Mouse (Mus musculus): ENCODE measurements around the gene Sp3. TPM values are rescaled to one million over a fixed set of nuclear protein-coding genes. Genes with fewer than 3 reads are reported as not detected.
"Not testable (repeated sequence)": the region's sequence is repeated elsewhere in the genome, so short reads cannot be mapped to it uniquely, and the experiment has no call there.

Gene Sp3
- polyA plus RNA-seq, 1 experiment from 2014 or later: 69.1 TPM

DNA sequence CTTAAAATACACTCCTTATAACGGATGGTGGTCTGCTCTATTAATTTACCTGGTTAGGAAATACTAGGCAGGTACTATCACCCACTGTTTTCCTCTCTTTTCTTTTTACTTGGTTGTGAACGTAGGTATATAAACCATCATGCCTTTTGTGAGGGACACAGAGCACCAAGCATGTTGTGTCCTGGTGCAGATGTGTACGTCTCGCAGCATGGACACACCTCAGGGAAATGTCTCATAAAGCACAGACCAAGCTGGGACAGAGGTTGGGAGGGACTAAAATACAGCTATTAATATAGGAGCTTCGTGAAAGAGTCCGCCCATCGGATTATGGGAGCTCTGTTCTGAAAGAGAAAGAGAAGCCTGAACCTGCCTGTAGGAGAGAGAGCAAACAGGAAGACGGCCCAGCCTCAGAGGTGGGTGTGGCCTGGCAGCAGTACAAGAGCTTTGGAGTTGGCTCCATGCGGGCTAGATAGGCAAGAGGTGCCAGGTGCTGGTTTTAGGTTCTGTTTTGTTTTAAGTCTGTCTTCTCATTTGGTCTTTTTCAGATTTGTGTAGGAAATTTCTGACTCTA, 16.6 kb upstream of the Sp3 start:
- ATAC-seq (ENCODE audit: low FRiP score) (no peak), DNase-seq (ENCODE audit: low spot score, missing footprints) (no peak)
- H3K4me2 ChIP-seq: no peak overlapping the region
- no peaks in the 10 kb centered on the region for H3K36me3 ChIP-seq (ENCODE audit: control insufficient read depth, insufficient read depth, low read length)
- H3K4me1 ChIP-seq (ENCODE audit: control insufficient read depth, insufficient read depth, low read length): no peaks in the 10 kb centered on the region
- WGBS: 69% methylated on average over 9 of the region's 9 CpGs
- no peak overlapping the region for H3K4me3 ChIP-seq (ENCODE audit: low read depth, low read length)
- no peaks in the 10 kb centered on the region for H3K9me3 ChIP-seq (ENCODE audit: control insufficient read depth, low read length)
- no peak overlapping the region for H3K9ac ChIP-seq (ENCODE audit: low read length)
- no peaks in the 10 kb centered on the region for H3K27me3 ChIP-seq (ENCODE audit: control insufficient read depth, insufficient read depth, low read length)
- no peak overlapping the region for H3K27ac ChIP-seq (ENCODE audit: low read depth, low read length)

DNA sequence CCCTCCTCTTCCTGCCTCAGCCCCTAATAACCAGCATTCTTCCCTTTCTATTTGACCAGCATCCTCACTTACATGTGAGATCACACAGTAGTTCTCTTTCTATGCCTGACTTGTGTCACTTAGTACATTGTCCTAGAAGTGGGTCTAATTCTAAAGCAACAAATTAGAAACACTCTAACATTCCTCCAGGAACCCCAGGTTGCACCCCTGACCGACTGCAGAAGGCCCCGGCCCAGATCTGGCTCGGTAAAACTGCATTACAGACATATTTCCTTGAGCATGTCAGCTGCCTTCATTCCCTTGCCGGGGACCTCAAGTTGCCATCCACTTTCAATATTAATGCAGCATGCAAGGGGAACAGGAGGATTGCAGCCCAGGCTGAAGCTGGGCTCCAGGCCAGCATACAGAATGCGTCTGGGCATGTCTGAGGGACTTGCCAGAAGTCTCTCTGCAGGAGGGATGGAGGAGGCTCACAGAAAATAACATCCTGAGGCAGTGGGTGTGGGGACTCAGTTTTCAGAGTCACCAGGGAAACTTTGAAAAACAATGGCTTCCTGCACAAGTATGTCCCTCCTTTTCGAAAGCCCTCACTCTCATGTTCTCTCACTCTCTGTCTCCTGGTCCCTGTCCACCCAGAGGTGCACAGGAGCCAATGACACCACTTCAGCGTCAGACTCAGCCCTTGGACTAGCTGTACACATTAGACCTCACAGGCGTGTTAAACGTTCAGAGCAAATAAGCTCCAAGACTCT, 15.3 kb upstream of the Sp3 start:
- ATAC-seq (ENCODE audit: low FRiP score): no peak
- no peak overlapping the region for H3K27ac ChIP-seq (ENCODE audit: low read depth, low read length)
- H3K4me3 ChIP-seq (ENCODE audit: low read depth, low read length): no peak overlapping the region
- no peaks in the 10 kb centered on the region for H3K36me3 ChIP-seq (ENCODE audit: control insufficient read depth, insufficient read depth, low read length)
- no peak overlapping the region for H3K4me2 ChIP-seq
- H3K9ac ChIP-seq (ENCODE audit: low read length): no peak overlapping the region
- H3K9me3 ChIP-seq (ENCODE audit: control insufficient read depth, low read length): no peaks in the 10 kb centered on the region
- WGBS: 57% methylated on average over 9 of the region's 9 CpGs
- DNase-seq (ENCODE audit: low spot score, missing footprints): no peak
- no peaks in the 10 kb centered on the region for H3K4me1 ChIP-seq (ENCODE audit: control insufficient read depth, insufficient read depth, low read length)
- H3K27me3 ChIP-seq (ENCODE audit: control insufficient read depth, insufficient read depth, low read length): no peaks in the 10 kb centered on the region

DNA sequence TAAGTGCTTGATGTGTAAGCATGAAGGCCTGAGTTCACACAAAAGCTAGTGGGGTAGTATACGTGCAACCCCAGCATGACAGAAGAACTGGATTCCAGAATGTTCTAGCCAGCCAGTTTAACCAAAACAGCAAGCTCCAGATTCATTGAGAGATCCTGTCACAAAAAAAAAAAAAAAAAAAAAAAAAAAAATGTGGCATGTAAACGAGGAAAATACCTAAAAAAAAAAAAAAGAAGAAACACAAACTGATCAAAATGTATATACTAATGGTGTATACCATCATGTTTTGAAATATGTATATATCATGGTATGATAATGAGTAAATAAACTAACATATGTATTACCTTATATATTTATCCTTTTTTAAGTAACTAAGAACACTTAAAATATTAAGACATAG, 13.9 kb upstream of the Sp3 start:
- DNase-seq (ENCODE audit: low spot score, missing footprints): no peak
- 83% methylated on average over 2 of the region's 2 CpGs for WGBS
- no peak overlapping the region for H3K27ac ChIP-seq (ENCODE audit: low read depth, low read length)

DNA sequence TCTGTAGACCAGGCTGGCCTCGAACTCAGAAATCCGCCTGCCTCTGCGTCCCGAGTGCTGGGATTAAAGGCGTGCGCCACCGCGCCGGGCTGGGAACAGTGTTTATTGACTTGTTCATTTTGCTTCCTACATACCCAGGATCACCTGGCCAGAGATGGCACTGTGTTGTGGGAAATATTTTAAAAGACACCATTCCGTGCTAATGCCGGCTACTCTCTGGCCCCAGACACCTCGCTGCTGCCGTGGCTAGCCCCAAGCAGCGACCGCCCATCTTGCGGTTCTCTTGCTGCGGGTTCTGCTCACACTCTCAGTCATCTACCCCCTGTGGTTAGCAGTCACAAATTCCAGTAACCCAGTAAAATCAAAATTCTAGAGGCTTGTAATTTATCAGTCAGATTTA, 12.3 kb upstream of the Sp3 start:
- Histone ChIP-seq H3K27me3 (ENCODE audit: control insufficient read depth, insufficient read depth, low read length) (no peaks in the 10 kb centered on the region), H3K9me3 (ENCODE audit: control insufficient read depth, low read length) (peaks cover 5% of the 10 kb centered on the region; the same call in 1 of the 2 replicates), H3K27ac (ENCODE audit: low read depth, low read length) (no peak overlapping the region), H3K9ac (ENCODE audit: low read length) (no peak overlapping the region), H3K4me3 (ENCODE audit: low read depth, low read length) (no peak overlapping the region), H3K4me2 (no peak overlapping the region), H3K36me3 (ENCODE audit: control insufficient read depth, insufficient read depth, low read length) (no peaks in the 10 kb centered on the region), H3K4me1 (ENCODE audit: control insufficient read depth, insufficient read depth, low read length) (no peaks in the 10 kb centered on the region)
- WGBS: 97% methylated on average over 17 of the region's 17 CpGs
- ATAC-seq (ENCODE audit: low FRiP score) (no peak), DNase-seq (ENCODE audit: low spot score, missing footprints) (no peak)

More for the DNA sequence above, 13.9 kb upstream of the Sp3 start:
- Histone ChIP-seq H3K4me2 (no peak overlapping the region), H3K36me3 (ENCODE audit: control insufficient read depth, insufficient read depth, low read length) (no peaks in the 10 kb centered on the region), H3K9ac (ENCODE audit: low read length) (no peak overlapping the region), H3K9me3 (ENCODE audit: control insufficient read depth, low read length) (peaks cover 5% of the 10 kb centered on the region; the same call in 1 of the 2 replicates), H3K4me3 (ENCODE audit: low read depth, low read length) (no peak overlapping the region), H3K4me1 (ENCODE audit: control insufficient read depth, insufficient read depth, low read length) (no peaks in the 10 kb centered on the region), H3K27me3 (ENCODE audit: control insufficient read depth, insufficient read depth, low read length) (no peaks in the 10 kb centered on the region)
- no peak for ATAC-seq (ENCODE audit: low FRiP score)

DNA sequence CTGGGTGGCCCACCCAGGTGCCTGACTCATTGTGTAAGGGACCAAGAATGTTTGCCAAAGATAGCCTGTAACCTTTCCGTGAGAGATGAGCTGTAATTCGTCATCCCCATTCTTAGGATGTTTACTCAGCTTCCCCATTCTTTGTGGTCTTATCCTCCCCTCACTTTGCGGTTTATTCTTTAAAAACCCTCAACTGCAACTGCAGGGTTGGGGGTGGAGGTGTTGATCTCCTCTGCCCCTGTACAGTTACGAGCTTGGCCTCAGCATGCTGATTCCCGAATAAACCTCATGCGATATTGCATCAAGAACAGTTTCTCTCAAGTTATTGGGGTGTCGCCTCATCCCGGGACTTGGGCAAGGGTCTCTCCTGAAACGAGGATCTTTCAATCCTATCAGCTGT, 8.7 kb upstream of the Sp3 start:
- H3K9ac ChIP-seq (ENCODE audit: low read length); ATAC-seq (ENCODE audit: low FRiP score); H3K36me3 ChIP-seq (ENCODE audit: control insufficient read depth, insufficient read depth, low read length); H3K4me3 ChIP-seq (ENCODE audit: low read depth, low read length); H3K27ac ChIP-seq (ENCODE audit: low read depth, low read length); H3K4me2 ChIP-seq; H3K9me3 ChIP-seq (ENCODE audit: control insufficient read depth, low read length); H3K27me3 ChIP-seq (ENCODE audit: control insufficient read depth, insufficient read depth, low read length); H3K4me1 ChIP-seq (ENCODE audit: control insufficient read depth, insufficient read depth, low read length); DNase-seq (ENCODE audit: low spot score, missing footprints): not testable (repeated sequence)
- 92% methylated on average over 9 of the region's 9 CpGs for WGBS

DNA sequence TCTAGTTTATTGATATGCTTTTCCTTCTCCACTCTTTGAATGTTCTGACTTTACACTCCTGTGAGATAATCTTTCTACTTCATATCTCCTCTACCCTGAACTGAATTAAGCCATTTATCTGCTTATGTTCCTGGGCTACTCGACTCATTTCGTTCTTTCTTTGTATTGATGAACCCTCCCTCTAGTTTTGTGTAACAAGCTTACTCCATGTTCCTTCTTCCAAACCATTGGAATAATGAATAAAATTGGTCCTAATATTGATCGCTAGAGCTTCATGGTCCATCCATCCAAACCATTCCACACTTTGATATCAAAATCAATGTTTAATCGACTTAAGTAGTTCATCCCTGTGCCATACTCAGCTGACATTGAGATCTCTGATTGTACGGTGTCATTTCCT, 6.4 kb upstream of the Sp3 start, which contains the start of gene Gm11084:
TSS of gene Gm11084 (minus strand) at position 101 of the 400 bp plus-strand sequence.
- Histone ChIP-seq H3K4me3 (ENCODE audit: low read depth, low read length) (no peak within 1 kb of the TSS), H3K9me3 (ENCODE audit: control insufficient read depth, low read length) (peaks cover 5% of the 10 kb centered on the region; the same call in 1 of the 2 replicates), H3K36me3 (ENCODE audit: control insufficient read depth, insufficient read depth, low read length) (no peaks in the 10 kb centered on the region), H3K4me2 (no peak within 1 kb of the TSS), H3K27ac (ENCODE audit: low read depth, low read length) (no peak within 1 kb of the TSS), H3K4me1 (ENCODE audit: control insufficient read depth, insufficient read depth, low read length) (peaks cover 2% of the 10 kb centered on the region; the same call in 1 of the 2 replicates), H3K9ac (ENCODE audit: low read length) (no peak within 1 kb of the TSS), H3K27me3 (ENCODE audit: control insufficient read depth, insufficient read depth, low read length) (no peaks in the 10 kb centered on the region)
- DNase-seq (ENCODE audit: low spot score, missing footprints) (no peak), ATAC-seq (ENCODE audit: low FRiP score) (no peak)
- WGBS: 87% methylated on average over 5 of the region's 5 CpGs

DNA sequence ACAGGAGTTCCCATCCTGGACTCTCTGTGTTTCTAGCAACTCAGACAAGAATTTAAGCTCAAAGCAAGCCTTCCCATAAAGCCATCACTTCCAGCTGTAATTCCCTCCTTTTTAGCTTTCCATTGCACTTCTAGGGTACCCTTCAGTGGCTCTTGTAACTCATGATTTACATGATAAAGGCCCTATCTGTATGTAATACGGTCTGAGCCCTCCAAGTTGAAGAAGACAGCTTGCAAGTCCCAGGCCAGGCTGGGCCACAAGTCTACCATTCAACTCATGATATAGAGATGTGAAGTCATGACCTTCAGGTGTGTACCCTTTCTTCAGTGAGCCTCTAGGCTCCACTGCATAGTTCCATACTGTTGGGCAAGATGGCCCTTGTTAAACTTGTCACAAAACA, 5.3 kb upstream of the Sp3 start:
- Histone ChIP-seq H3K4me2 (no peak overlapping the region), H3K9me3 (ENCODE audit: control insufficient read depth, low read length) (peaks cover 5% of the 10 kb centered on the region; the same call in 1 of the 2 replicates), H3K27me3 (ENCODE audit: control insufficient read depth, insufficient read depth, low read length) (no peaks in the 10 kb centered on the region), H3K4me3 (ENCODE audit: low read depth, low read length) (no peak overlapping the region), H3K27ac (ENCODE audit: low read depth, low read length) (no peak overlapping the region), H3K4me1 (ENCODE audit: control insufficient read depth, insufficient read depth, low read length) (peaks cover 2% of the 10 kb centered on the region; the same call in 1 of the 2 replicates), H3K36me3 (ENCODE audit: control insufficient read depth, insufficient read depth, low read length) (no peaks in the 10 kb centered on the region), H3K9ac (ENCODE audit: low read length) (no peak overlapping the region)
- DNase-seq (ENCODE audit: low spot score, missing footprints) (no peak), ATAC-seq (ENCODE audit: low FRiP score) (no peak)
- WGBS: 41% methylated on average over 1 of the region's 1 CpGs

DNA sequence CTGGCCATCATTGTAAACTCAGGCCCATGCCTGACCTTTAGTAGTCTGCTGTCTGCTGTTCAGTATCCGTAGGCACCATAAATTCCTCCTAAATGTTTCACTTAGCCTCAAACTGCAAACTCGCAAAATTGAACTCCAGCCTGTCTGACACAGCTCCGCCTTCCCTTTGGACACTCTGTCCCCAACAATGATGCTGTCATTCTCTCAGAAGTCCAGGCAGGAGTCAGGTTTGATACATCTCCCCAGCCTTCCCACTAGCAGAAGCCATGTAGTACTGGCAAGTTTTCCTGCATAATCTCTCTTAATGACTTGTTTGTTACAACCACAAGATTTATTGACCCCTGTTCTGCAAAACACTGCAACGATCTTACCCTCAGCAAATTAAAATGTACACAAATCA, 4.6 kb upstream of the Sp3 start:
- H3K4me2 ChIP-seq: no peak overlapping the region
- H3K9me3 ChIP-seq (ENCODE audit: control insufficient read depth, low read length): peaks cover 5% of the 10 kb centered on the region; the same call in 1 of the 2 replicates
- no peaks in the 10 kb centered on the region for H3K27me3 ChIP-seq (ENCODE audit: control insufficient read depth, insufficient read depth, low read length)
- 81% methylated on average over 4 of the region's 4 CpGs for WGBS
- H3K27ac ChIP-seq (ENCODE audit: low read depth, low read length): no peak overlapping the region
- H3K9ac ChIP-seq (ENCODE audit: low read length): no peak overlapping the region
- ATAC-seq (ENCODE audit: low FRiP score) (no peak), DNase-seq (ENCODE audit: low spot score, missing footprints) (no peak)
- no peaks in the 10 kb centered on the region for H3K36me3 ChIP-seq (ENCODE audit: control insufficient read depth, insufficient read depth, low read length)
- H3K4me1 ChIP-seq (ENCODE audit: control insufficient read depth, insufficient read depth, low read length): peaks cover 2% of the 10 kb centered on the region; the same call in 1 of the 2 replicates
- no peak overlapping the region for H3K4me3 ChIP-seq (ENCODE audit: low read depth, low read length)

DNA sequence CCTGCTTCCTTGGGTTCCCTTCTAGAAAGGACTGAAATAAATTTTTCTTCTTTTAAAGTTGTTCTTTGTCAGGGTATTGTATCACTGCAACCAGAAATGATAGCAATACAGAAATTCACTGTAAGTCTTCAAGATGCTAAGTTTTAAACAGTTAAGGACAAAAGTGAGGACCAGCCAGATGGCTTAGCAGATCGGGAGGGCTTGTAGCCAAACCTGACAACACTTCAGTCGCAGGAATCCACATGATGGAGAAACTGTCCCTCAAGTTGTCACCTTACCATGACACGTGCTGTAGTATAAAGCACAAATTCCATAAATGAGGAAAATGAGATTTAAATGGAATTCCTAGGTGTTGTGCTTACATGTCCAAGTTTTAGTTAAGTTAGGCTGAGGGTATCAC, 3.0 kb upstream of the Sp3 start:
- Histone ChIP-seq H3K4me1 (ENCODE audit: control insufficient read depth, insufficient read depth, low read length) (peaks cover 2% of the 10 kb centered on the region; the same call in 1 of the 2 replicates), H3K9me3 (ENCODE audit: control insufficient read depth, low read length) (no peaks in the 10 kb centered on the region), H3K27ac (ENCODE audit: low read depth, low read length) (no peak overlapping the region), H3K27me3 (ENCODE audit: control insufficient read depth, insufficient read depth, low read length) (no peaks in the 10 kb centered on the region), H3K4me3 (ENCODE audit: low read depth, low read length) (no peak overlapping the region), H3K9ac (ENCODE audit: low read length) (no peak overlapping the region), H3K36me3 (ENCODE audit: control insufficient read depth, insufficient read depth, low read length) (no peaks in the 10 kb centered on the region), H3K4me2 (no peak overlapping the region)
- ATAC-seq (ENCODE audit: low FRiP score) (no peak), DNase-seq (ENCODE audit: low spot score, missing footprints) (no peak)
- WGBS: 92% methylated on average over 3 of the region's 3 CpGs

Data from midbrain, embryonic 11.5 days (tissue).